Mouse (Mus musculus) adrenal gland, adult (tissue): ENCODE measurements around the gene Mef2a.
A peak's percentile ranks its signal among the peaks of the same experiment; 100 is the strongest.
"Not testable (repeated sequence)": the region's sequence is repeated elsewhere in the genome, so short reads cannot be mapped to it uniquely, and the experiment has no call there.

Experiments
- DNase-seq, 2 experiments: peaks; one replicate each; pipeline ENCODE4 v3.0.0; 2022 to 2023; ENCODE audit warnings: low spot score in 1 of 2; ENCODE audit not compliant: inconsistent age in 2 of 2

Gene Mef2a

DNA sequence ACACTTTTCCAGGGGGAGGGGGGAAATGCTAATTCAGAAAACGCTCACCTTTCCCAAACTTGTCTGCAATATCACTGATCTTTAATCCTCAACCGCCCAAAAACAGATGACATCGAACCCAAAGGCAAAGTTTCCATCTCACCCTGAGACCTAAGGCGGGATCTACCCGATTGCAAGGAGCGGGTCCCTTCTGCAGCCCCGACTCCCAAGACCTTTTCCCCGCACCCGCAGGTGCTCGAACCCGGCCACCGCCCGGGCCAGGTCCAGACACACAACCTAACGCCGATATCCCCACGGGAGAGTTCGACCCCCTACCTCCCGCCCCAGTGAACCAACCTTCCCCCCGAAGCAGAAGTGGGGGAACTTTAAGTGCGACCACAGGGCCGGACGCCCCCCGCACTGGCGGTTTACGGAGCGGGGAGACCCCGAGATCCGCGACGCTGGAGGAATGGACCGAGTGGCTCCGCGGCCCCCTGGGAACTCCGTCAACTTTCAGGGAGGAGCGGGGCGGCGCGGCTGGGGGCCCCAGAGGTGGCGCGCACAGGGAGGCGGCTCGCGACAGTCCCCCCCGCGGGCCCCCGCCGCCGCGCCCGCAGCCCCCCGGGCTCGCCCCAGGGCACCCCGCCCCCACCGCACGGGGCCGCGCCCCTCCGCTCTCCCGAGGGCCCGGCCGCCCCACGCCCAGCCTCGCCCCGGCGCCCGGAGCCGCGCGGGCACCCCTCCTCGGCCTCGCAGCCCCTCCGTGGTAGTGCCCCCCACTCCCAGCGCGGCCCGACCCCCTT lies 576 bp downstream of the Mef2a start:
- DNase-seq, result peak; percentile 60 to 78

DNA sequence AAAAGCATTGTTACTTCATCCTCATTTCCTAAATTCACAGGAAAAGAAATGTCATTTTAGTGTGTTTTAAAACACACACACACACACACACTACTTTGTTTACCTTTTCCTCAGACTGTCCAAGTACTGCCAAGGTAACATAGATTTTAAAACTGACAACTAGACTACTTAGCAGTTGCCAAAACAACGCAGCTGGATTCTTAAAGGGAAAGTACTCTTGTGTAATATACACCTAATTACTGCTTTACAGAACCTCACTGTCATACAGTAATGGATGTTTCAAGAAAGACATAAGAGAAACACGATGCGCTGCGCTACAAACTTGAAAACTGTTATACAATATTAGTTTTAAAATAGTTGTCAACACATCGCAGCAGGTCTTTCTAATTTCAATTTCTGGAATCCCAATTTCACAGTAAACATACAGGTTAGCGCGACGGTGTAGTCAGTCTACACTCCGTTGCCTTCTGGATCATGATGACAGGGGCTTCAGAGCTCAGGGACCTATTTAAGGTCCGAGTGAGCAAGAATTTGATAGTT lies 1.2 kb downstream of the Mef2a start:
- no peak for DNase-seq

DNA sequence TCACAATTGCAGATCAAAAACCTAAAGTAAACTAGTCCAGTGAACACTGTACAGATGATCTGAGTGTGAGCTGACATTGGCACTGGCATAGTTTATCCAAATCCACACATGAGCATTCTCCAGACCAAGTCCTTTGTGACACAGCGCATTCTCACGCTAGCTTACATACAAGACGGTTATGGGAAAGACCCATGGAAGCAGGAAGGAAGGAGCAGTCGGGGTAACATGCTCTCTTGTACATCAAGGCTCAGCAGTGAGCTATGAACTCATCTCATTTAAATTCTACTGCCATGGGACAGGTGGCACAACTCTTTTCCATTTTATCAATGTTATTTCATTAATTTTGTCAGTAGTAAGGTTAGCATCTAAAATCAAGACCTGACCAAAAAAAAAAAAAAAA lies 3.0 kb downstream of the Mef2a start:
- no peak for DNase-seq

DNA sequence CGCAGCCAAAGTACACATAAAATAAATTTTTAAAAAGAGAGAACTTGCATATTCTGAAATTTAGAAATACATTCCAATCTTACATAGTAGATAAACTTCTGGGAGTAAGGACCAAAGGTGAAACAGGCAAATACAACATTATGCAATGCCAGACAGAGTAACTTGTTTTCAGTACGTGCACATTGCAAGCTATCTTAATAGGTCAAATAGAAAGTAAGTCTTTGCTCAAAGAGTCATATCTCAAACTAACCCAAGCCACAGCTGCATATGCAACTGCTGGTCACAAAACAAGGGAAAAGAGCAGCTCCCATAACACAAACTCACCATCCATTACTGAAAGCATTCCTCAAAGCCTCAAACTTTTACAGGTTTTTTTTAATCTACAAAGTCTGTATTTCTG lies 4.3 kb downstream of the Mef2a start:
- no peak for DNase-seq

DNA sequence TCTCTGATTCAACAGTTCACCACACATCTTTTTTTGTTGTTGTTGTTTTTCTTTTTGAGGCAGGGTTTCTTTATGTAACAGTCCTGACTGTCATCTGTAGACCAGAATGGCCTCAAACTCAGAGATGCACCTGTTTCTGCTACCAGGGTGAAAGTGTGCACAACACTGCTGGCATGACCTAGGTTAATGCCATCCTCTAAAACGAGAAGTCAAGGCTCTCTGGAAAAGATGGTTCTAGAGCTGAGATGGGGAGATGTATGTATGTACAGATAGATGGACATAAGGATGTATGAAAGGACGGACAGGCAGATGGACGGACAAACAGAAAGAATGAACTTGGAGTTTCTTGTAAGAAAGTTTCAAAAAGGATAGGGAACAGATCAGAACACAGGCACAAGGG lies 12.1 kb downstream of the Mef2a start:
- DNase-seq, result no peak

DNA sequence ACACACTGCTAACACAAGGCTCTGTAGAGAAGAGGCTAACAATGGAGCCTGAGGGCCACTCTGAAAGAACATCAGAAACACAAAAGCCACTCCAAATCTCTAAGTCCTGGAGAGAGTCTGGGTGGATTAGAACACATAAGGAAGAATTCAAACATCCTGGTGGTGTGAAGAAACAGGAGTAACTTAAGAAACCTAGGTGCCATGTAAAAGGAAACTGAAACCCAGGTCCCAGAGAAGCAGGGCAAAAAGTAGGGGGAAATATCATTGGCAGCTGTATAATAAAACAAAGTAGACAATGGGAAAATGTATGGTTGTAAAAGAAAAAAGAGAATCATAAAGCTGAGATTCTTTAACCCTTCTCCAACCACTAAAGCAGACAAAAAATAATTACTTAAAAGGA lies 12.8 kb downstream of the Mef2a start:
- DNase-seq, result no peak

DNA sequence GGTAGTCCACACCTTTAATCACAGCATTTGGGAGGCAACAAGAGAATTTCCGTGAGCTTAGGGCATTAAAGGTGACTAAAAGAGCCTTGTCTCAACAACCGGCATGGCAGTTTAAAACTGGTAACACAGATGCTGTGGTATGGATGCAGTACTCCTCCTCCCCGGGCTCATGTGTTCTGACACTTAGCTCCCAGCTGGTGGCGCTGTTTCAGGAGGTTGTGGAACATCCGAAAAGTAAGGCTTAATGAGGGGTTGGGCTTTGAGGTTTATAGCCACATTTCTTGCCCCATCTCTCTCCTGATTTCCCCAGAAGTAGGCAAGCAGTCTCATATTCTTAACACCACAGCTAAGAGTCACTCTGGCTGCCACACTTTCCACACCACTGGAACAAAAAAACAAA lies 16.8 kb downstream of the Mef2a start:
- DNase-seq, result no peak

DNA sequence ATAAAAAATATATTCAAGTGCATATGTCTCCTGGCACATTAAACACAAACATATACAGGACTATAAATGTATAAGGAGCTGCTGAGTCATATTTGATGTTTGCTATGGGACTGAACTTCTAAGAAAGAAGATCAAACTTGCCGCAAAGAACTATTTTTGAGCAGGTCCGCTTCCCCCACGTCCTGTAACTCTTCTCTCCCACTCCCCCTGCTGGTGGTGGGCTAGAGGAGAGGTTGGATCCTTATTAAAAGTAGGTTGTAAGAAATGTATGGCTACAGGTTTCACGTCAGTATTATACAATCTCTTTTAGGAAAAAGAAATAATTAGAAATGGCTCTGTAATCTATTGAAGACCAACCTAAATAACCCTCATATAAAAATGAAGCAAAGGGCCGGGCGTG lies 19.0 kb downstream of the Mef2a start:
- DNase-seq, result no peak

DNA sequence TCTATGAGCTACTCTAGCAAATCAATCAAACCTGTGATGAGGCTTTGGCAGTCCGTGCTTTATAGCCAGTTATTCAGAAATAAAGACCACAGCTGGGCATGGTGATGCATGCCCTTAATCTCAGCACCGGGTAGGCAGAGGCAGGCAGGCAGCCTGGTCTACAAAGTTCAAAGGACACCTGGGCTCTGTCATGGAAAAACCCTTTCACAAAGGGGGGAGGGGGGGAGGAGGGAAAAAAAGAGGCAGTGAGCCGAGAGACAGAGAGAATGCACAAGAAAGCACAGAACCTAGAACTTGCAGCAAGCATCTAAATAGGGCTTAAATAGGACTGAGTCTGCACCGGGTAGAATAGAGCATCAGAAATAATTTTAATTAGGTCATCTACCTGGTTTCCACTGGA lies 19.7 kb downstream of the Mef2a start:
- DNase-seq, result no peak

DNA sequence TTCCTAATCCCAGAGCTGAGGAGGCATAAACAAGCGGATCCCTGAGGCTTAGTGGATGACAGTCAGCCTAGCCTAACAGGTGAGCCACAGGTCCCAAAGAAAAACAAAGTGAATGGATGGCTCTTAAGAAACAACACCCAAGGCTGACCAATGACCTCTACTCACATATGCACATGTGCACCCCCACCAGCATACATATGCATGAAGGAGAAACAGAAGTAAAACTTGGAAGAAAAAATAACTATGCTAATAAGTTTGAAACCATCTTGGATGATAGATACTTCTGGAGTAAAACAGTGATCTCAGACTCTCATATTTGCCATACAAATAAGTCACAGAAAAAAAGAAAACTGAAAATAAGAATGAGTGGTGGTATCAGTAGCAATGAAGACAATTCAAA lies 28.2 kb downstream of the Mef2a start:
- no peak for DNase-seq

DNA sequence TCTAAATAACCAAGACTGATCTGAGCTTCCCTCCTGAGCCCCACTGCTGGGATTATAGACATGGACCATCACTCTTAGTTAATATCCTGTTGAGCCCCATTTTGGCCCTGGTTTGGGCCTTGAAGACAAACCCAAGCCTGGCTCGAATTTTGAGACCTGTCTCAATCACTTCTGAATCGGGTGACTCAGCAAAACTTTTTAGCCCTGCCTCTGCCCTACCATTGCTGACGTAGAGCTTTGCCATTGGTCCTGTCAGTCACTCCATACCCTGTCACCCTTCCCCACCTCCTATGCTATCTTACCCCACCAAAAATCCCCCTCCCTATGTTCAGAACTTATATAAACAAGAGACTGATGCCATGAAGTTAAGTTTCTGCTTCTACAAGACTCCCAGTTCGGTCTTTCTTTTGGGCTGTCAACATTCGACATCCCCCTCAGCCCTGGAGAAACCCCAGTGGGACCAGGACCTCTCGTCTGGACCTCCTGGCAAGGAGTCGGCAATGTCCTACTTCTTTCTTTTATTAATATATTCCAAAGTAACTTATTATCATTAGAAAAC lies 30.5 kb downstream of the Mef2a start:
- DNase-seq, result no peak

DNA sequence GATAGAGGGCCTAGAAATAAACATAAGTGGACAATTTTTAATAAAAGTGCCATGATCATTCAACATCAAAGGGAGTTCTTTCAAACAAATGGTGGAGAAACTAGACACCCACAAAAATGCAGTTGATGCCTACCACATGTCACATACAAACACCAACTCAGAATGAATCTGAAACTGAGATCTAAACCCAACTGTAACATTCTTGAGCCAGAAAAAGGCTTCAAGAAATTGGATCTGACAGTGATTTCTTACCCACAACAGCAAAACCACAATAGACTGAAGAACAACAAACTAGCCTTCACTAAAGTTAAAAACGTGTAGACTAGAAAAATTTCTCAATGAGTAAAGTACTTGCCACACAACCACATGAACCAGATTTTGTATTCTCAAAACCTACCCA lies 52.3 kb downstream of the Mef2a start:
- no peak for DNase-seq

DNA sequence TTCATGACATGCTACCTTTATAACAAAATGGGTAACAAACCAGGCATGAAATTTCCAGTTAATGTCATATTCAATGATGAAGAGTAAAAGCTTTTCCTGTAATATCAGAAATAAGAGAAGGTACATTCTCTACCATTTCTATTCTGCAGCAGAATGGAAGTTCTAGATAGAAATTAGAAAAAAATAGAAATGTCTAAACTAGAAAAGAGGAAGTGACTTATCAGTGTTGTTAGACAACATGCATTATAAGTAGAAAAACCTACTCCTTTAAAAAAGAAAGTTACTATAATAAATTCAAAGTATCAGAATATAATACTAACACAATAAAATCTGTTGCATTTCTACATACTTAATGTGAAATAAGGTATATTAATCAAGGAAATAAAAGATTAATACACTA lies 54.0 kb downstream of the Mef2a start:
- DNase-seq, result no peak

DNA sequence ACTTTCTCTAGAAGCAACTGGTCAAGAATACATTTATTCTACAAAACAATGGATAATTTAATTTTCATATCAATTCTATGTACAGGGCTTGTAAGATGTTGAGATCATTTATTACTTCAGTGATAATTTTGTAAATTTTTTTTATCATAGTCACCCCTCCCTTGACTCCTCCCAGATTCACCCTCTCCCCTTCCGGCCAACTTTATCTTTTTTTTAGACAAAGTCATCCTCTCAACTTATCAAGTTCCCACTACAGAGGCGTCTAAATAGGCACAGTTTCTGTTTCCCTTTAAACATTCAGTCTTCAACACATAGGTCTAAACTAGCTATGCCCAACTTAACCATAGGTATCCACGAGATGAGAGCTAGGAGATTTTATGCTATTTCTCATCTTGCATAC lies 59.5 kb downstream of the Mef2a start:
- no peak for DNase-seq

DNA sequence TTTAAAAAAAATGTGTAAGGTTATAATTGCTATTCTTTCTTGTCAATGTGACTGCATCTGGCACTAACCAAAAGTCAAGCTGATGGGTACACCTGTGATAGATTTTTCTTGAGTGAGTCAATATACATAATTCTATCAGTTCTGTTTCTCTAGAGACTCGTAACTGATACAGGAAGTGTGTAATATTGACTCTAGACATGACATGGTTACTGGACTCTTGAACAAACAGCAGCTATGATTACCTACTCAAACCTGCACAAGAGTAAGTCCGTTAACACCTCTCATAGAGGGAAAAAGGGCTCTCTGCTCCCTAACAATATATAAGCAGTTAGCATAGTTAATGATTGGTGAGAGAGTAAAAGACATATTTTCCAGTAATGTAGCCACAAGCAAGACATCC lies 62.5 kb downstream of the Mef2a start:
- DNase-seq, result no peak

DNA sequence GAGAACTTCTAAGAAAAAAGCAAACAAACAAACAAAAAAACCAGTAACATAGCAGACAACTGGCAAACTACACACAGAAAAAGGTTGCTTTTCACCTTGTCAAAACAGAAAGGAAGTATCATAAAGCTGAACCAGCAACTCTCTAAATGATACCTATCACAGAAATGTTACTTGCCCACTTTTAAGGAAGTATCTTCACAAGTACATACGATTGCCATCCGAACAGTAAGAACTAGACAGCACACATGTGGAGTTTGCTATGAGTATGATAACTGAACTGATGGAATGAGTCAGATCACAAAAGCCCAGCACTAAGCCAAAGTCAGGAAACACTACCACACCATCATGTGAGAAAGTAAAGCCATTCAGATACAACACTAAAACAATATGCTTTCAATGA lies 64.6 kb downstream of the Mef2a start:
- DNase-seq, result no peak

DNA sequence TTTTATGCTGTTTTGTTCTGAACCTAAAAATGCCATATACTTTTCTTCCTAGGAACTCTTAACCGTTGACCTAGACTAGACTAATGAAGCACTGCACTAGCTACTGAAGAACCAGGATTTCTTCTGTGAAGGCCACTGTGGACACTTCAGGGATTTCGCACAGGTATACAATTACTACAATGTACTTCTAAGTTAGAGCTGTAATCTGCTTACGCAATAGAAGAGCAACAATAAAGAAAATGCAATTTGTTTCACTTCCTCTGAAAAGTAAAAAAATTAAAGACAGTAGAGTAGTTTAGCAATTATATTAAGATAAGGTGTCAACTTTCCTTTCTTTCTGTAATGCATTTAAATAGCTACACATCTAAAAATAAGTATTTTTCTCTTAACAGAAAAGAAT lies 65.6 kb downstream of the Mef2a start:
- no peak for DNase-seq

DNA sequence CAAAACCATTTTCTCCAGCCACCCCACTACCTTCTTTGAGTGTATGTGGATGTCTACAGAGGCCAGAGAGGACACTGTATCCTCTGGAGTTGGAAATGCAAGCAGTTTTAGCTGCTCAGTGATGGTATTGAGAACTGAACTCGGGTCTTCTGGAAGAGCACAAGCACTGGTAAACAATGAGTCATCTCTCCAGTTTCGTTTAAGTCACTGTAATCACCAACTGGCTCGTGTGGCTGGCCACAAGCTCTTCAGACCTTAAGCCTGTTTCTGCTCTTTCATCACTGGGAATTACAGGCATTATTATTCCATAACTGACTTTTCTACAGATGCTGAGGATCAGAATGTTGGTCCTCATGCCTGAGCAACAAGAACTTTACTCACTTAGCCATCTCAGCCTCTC lies 67.7 kb downstream of the Mef2a start:
- peak in 1 of 2 experiments; percentile 25 for DNase-seq

DNA sequence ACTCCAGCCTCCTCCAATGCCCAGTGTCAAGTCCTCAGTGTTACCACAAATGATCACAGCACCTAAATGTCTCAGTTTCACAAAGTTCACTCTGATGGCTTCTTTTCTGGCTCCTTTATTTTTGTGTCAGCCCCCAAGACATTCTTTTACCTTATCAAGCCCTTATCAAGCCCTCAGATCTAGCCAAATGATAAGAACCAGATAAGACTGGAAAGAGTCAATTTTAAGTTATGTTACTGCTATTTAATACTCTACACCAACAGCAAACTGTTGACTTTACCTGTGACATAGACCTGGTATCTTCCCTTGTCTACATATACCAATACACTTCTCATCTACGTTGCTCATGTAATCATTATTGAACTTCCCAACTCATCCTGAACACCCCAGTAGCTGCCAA lies 76.2 kb downstream of the Mef2a start:
- DNase-seq, result no peak

DNA sequence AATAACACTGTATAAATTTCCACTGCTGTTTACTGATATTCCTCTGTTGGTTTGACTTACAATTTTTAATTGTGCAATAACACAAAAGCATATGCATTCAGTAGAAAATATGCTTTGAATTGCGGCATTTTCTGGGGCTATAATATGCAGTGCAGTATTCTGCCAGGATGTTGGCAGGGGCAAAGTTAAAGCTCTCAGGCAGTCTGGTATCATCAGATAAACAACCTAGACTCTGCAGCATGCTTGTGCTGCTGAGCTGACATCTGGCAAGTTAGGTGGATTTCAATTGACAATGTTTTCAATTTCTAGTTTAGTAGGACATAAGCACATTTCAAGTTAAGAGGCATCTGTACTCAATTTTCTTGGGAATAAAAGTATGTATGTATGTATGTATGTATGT lies 81.3 kb downstream of the Mef2a start:
- DNase-seq, result no peak

DNA sequence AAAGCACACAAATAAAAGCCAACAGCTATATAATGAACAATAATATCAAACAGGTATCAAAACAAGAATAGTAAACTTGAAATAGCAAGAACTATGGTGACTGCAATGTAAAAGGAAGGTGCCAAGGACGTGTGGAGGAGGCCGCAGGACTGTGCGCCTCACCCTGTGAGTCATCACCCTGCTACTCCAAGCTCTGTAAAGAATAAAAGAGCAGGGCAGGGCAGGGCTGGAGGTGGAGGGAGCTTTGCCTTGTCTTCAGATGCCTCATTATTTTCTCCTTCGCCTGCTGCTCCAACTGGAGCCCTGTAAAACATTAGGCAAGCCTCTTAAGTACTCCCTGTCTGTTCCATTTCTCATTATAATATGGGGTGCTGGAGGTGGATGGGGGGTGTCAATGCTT lies 85.2 kb downstream of the Mef2a start:
- peak; percentile 64 to 78 for DNase-seq

DNA sequence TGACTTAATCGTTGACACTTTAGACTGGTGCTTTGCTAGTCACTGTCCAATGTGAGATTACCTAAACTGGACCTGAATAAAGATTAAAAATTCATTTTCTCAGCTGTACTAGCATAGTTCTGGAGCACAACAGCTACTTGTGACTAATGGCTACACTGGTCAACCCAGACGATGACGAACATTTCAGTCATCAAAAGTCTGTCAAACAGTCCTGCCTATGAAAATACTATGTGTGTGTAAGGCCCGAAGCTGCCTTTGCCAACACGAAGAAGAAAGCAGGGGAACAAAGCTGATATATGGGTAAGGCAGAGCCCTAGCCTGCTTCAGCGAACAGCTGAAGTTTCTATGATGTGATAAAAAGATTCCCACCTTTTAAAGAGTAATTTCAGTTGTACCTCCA lies 89.1 kb downstream of the Mef2a start:
- DNase-seq, result peak in 1 of 2 experiments; percentile 14

DNA sequence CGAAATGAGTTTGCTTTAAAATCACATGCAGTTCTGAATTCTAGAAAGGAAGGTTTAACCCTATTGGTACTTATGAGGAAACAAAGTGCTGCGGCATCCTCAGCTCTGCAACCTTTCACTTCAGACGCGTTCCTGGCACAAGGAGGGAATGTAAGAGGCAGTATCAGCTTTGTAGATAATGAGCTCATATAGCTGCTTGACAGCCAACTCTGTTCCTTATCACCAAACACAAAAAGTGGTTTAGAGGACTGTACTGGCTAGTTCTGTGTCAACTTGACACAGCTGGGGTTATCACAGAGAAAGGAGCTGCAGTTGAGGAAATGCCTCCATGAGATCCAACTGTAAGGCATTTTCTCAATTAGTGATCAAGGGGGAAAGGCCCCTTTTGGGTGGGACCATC lies 102.2 kb downstream of the Mef2a start:
- not testable (repeated sequence) for DNase-seq
